Mouse (Mus musculus): Measurements from ENCODE around the gene Srrd. TPM values are rescaled to one million over a fixed set of nuclear protein-coding genes. Genes with fewer than 3 reads are reported as not detected.

Srrd gene
- polyA plus RNA-seq, 1 experiment from 2014 or later = 13.8 TPM

- Histone ChIP-seq H3K9me3 (replicated peaks) (no peaks in the 10 kb centered on the region), H3K4me2 (peak overlapping the region; percentile 35), H3K9ac (no peak overlapping the region; the same call in 1 of the 2 replicates), H3K36me3 (replicated peaks) (no peaks in the 10 kb centered on the region; the same call in 1 of the 2 replicates), H3K4me3 (replicated peaks) (no peak overlapping the region), H3K27ac (replicated peaks) (peak overlapping the region; percentile 73), H3K4me1 (replicated peaks) (peaks cover 98% of the 10 kb centered on the region), H3K27me3 (no peaks in the 10 kb centered on the region)
- ATAC-seq (ENCODE audit: insufficient read depth) = peak; percentile 64
- 9% methylated on average over 6 of the region's 6 CpGs for WGBS (ENCODE audit: insufficient replicate concordance)
Measured at GRCm38 (mm10) chr5:112296404-112297181, 46.2 kb downstream of the Srrd start.

- ATAC-seq (ENCODE audit: insufficient read depth) = no peak
- no peak overlapping the region for H3K4me2 ChIP-seq
Measured at GRCm38 (mm10) chr5:112295564-112295963, 47.3 kb downstream of the Srrd start.

GRCm38 (mm10) chr5:112295162-112295561 lies 47.7 kb downstream of the Srrd start:
- 33% methylated on average over 8 of the region's 8 CpGs for WGBS (ENCODE audit: insufficient replicate concordance)
- Histone ChIP-seq H3K4me2 (no peak overlapping the region), H3K36me3 (replicated peaks) (no peaks in the 10 kb centered on the region), H3K4me3 (replicated peaks) (no peak overlapping the region), H3K27ac (replicated peaks) (peak overlapping the region; percentile 73; the same call in 1 of the 2 replicates), H3K27me3 (no peaks in the 10 kb centered on the region), H3K9ac (no peak overlapping the region), H3K9me3 (replicated peaks) (no peaks in the 10 kb centered on the region), H3K4me1 (replicated peaks) (peaks cover 97% of the 10 kb centered on the region)
- ATAC-seq (ENCODE audit: insufficient read depth) = peak; percentile 9; the same call in 1 of the 2 replicates

More at GRCm38 (mm10) chr5:112295564-112295963, 47.3 kb downstream of the Srrd start:
- H3K27ac ChIP-seq (replicated peaks) = peak overlapping the region; percentile 73; the same call in 1 of the 2 replicates
- WGBS (ENCODE audit: insufficient replicate concordance) = 62% methylated on average over 8 of the region's 8 CpGs
- no peaks in the 10 kb centered on the region for H3K9me3 ChIP-seq (replicated peaks)
- no peaks in the 10 kb centered on the region for H3K27me3 ChIP-seq
- peaks cover 97% of the 10 kb centered on the region for H3K4me1 ChIP-seq (replicated peaks)
- H3K36me3 ChIP-seq (replicated peaks) = no peaks in the 10 kb centered on the region
- no peak overlapping the region for H3K9ac ChIP-seq
- no peak overlapping the region for H3K4me3 ChIP-seq (replicated peaks)

GRCm38 (mm10) chr5:112294696-112295095 lies 48.1 kb downstream of the Srrd start:
- no peak for ATAC-seq (ENCODE audit: insufficient read depth)
- Histone ChIP-seq H3K27ac (replicated peaks) (peak overlapping the region; percentile 73), H3K27me3 (no peaks in the 10 kb centered on the region), H3K4me2 (peak overlapping the region; percentile 18; the same call in 1 of the 2 replicates), H3K9ac (no peak overlapping the region), H3K4me1 (replicated peaks) (peaks cover 98% of the 10 kb centered on the region), H3K36me3 (replicated peaks) (no peaks in the 10 kb centered on the region), H3K9me3 (replicated peaks) (no peaks in the 10 kb centered on the region), H3K4me3 (replicated peaks) (no peak overlapping the region)
- WGBS (ENCODE audit: insufficient replicate concordance) = 58% methylated on average over 4 of the region's 4 CpGs

GRCm38 (mm10) chr5:112293800-112294199 lies 49.0 kb downstream of the Srrd start:
- no peaks in the 10 kb centered on the region for H3K9me3 ChIP-seq (replicated peaks)
- H3K36me3 ChIP-seq (replicated peaks) = no peaks in the 10 kb centered on the region
- peaks cover 96% of the 10 kb centered on the region for H3K4me1 ChIP-seq (replicated peaks)
- H3K27me3 ChIP-seq = no peaks in the 10 kb centered on the region
- no peak overlapping the region for H3K9ac ChIP-seq
- ATAC-seq (ENCODE audit: insufficient read depth) = no peak
- 0 out of 2 replicates have a peak overlapping the region, but pooled peaks have one; percentile 73 for H3K27ac ChIP-seq (replicated peaks)
- no peak overlapping the region for H3K4me3 ChIP-seq (replicated peaks)
- WGBS (ENCODE audit: insufficient replicate concordance) = 53% methylated on average over 2 of the region's 2 CpGs
- H3K4me2 ChIP-seq = no peak overlapping the region

- WGBS (ENCODE audit: insufficient replicate concordance) = 77% methylated on average over 17 of the region's 17 CpGs
- Histone ChIP-seq H3K27me3 (no peaks in the 10 kb centered on the region), H3K4me1 (replicated peaks) (peaks cover 96% of the 10 kb centered on the region), H3K4me2 (no peak overlapping the region), H3K36me3 (replicated peaks) (no peaks in the 10 kb centered on the region), H3K4me3 (replicated peaks) (no peak overlapping the region), H3K9ac (no peak overlapping the region), H3K9me3 (replicated peaks) (no peaks in the 10 kb centered on the region), H3K27ac (replicated peaks) (no peak overlapping the region)
- no peak for ATAC-seq (ENCODE audit: insufficient read depth)
Measured at GRCm38 (mm10) chr5:112292343-112292980, 50.4 kb downstream of the Srrd start.

GRCm38 (mm10) chr5:112291866-112292265 lies 51.0 kb downstream of the Srrd start:
- no peak overlapping the region for H3K27ac ChIP-seq (replicated peaks)
- 74% methylated on average over 5 of the region's 5 CpGs for WGBS (ENCODE audit: insufficient replicate concordance)
- H3K36me3 ChIP-seq (replicated peaks) = no peaks in the 10 kb centered on the region
- H3K27me3 ChIP-seq = no peaks in the 10 kb centered on the region
- no peak overlapping the region for H3K9ac ChIP-seq
- no peak overlapping the region for H3K4me2 ChIP-seq
- H3K4me3 ChIP-seq (replicated peaks) = no peak overlapping the region
- H3K9me3 ChIP-seq (replicated peaks) = no peaks in the 10 kb centered on the region
- ATAC-seq (ENCODE audit: insufficient read depth) = no peak
- H3K4me1 ChIP-seq (replicated peaks) = peaks cover 96% of the 10 kb centered on the region

- H3K27ac ChIP-seq (replicated peaks) = no peak overlapping the region
- no peak overlapping the region for H3K4me2 ChIP-seq
- 77% methylated on average over 8 of the region's 8 CpGs for WGBS (ENCODE audit: insufficient replicate concordance)
- peaks cover 3% of the 10 kb centered on the region; the same call in 1 of the 2 replicates for H3K36me3 ChIP-seq (replicated peaks)
- H3K4me1 ChIP-seq (replicated peaks) = peaks cover 95% of the 10 kb centered on the region
- no peak for ATAC-seq (ENCODE audit: insufficient read depth)
- no peaks in the 10 kb centered on the region for H3K27me3 ChIP-seq
- H3K9ac ChIP-seq = no peak overlapping the region
- H3K9me3 ChIP-seq (replicated peaks) = no peaks in the 10 kb centered on the region
- no peak overlapping the region for H3K4me3 ChIP-seq (replicated peaks)
Measured at GRCm38 (mm10) chr5:112290536-112290880, 52.3 kb downstream of the Srrd start.

- ATAC-seq (ENCODE audit: insufficient read depth) = no peak
- WGBS (ENCODE audit: insufficient replicate concordance) = 61% methylated on average over 16 of the region's 16 CpGs
- Histone ChIP-seq H3K9me3 (replicated peaks) (no peaks in the 10 kb centered on the region), H3K9ac (no peak overlapping the region), H3K36me3 (replicated peaks) (peaks cover 3% of the 10 kb centered on the region), H3K4me3 (replicated peaks) (no peak overlapping the region), H3K4me1 (replicated peaks) (peaks cover 95% of the 10 kb centered on the region), H3K27me3 (no peaks in the 10 kb centered on the region), H3K27ac (replicated peaks) (no peak overlapping the region), H3K4me2 (no peak overlapping the region)
Measured at GRCm38 (mm10) chr5:112289819-112290535, 52.9 kb downstream of the Srrd start.

- WGBS (ENCODE audit: insufficient replicate concordance) = 64% methylated on average over 8 of the region's 8 CpGs
- H3K9ac ChIP-seq = no peak overlapping the region
- no peak overlapping the region for H3K27ac ChIP-seq (replicated peaks)
- peaks cover 95% of the 10 kb centered on the region for H3K4me1 ChIP-seq (replicated peaks)
- H3K9me3 ChIP-seq (replicated peaks) = no peaks in the 10 kb centered on the region
- peaks cover 3% of the 10 kb centered on the region for H3K36me3 ChIP-seq (replicated peaks)
- no peaks in the 10 kb centered on the region for H3K27me3 ChIP-seq
- H3K4me3 ChIP-seq (replicated peaks) = no peak overlapping the region
- no peak overlapping the region for H3K4me2 ChIP-seq
- no peak for ATAC-seq (ENCODE audit: insufficient read depth)
Measured at GRCm38 (mm10) chr5:112289236-112289635, 53.6 kb downstream of the Srrd start.
